Mouse (Mus musculus) gastrocnemius, postnatal 36 days (tissue): ENCODE data around the gene Olfr1245. TPM values are rescaled to one million over a fixed set of nuclear protein-coding genes. Genes with fewer than 3 reads are reported as not detected.
"Not testable (repeated sequence)": the region's sequence is repeated elsewhere in the genome, so short reads cannot be mapped to it uniquely, and the experiment has no call there.

ENCODE experiments used
- DNase-seq, 2 experiments: peaks; one replicate each; pipeline ENCODE4 v3.0.0; 2022
- intact Hi-C: fragments of 180-260 bp; cut with DNase I; formaldehyde crosslinking; loops from one replicate; pipeline ENCODE4 v1.15.1; 2025
- long read RNA-seq, 2 experiments: library from polyadenylated mRNA; stranded (forward); transcript quantifications; one replicate each; pipeline ENCODE4 v2.0.0; 2021
- total RNA-seq, 2 experiments: library from RNA; stranded (reverse); gene quantifications; 2 replicates each; pipeline ENCODE4 v1.2.3; 2021

The Olfr1245 gene
- not detected for total RNA-seq
- long read RNA-seq, experiment 1: 0 reads
- long read RNA-seq, experiment 2: 0 reads

GRCm38 (mm10) chr2:89578347-89578746, at the start of gene Olfr1245:
TSS of gene Olfr1245 (minus strand) at chr2:89578447.
- intact Hi-C loops: no loop called here
- no peak for DNase-seq

- DNase-seq, intact Hi-C loops: not testable (repeated sequence)
Measured at GRCm38 (mm10) chr2:89618145-89618544, 39.9 kb upstream of the Olfr1245 start, which contains the start of gene Olfr1248. TSS of gene Olfr1248 (minus strand) at chr2:89618245.

- DNase-seq: no peak
- intact Hi-C loops: no loop called here
Measured at GRCm38 (mm10) chr2:89614030-89614429, 35.8 kb upstream of the Olfr1245 start, which contains the start of gene Olfr1247. TSS of gene Olfr1247 (minus strand) at chr2:89614130.

- DNase-seq: no peak
- intact Hi-C loops: no loop called here
Measured at GRCm38 (mm10) chr2:89593057-89593456, 14.8 kb upstream of the Olfr1245 start, which contains the start of gene Olfr1246. TSS of gene Olfr1246 (minus strand) at chr2:89593157.

- intact Hi-C loops, DNase-seq: not testable (repeated sequence)
Measured at GRCm38 (mm10) chr2:89562706-89563105, 15.5 kb downstream of the Olfr1245 start.

GRCm38 (mm10) chr2:89544516-89544915, 33.7 kb downstream of the Olfr1245 start:
- no peak for DNase-seq
- intact Hi-C loops: no loop called here

GRCm38 (mm10) chr2:89539923-89540322, 38.3 kb downstream of the Olfr1245 start:
- no peak for DNase-seq
- intact Hi-C loops: no loop called here

GRCm38 (mm10) chr2:89531387-89531786, 46.9 kb downstream of the Olfr1245 start, which contains the start of gene Olfr1243:
TSS of gene Olfr1243 (minus strand) at chr2:89531487.
- DNase-seq: no peak
- intact Hi-C loops: no loop called here

Other genes starting within 250 kb of the Olfr1245 start
- not detected for gene Olfr1232, start 248.8 kb downstream of the Olfr1245 start, total RNA-seq
- not detected for gene Olfr1233, start 236.0 kb downstream of the Olfr1245 start, total RNA-seq
- not detected for gene Olfr1234, start 213.6 kb downstream of the Olfr1245 start, total RNA-seq
- gene Olfr1238, start 168.8 kb downstream of the Olfr1245 start, total RNA-seq: not detected
- gene Olfr1239, start 158.0 kb downstream of the Olfr1245 start, total RNA-seq: not detected
- gene Olfr1240, start 135.4 kb downstream of the Olfr1245 start, total RNA-seq: not detected
- gene Olfr1241, start 91.3 kb downstream of the Olfr1245 start, total RNA-seq: not detected
- not detected for gene Olfr1242, start 80.1 kb downstream of the Olfr1245 start, total RNA-seq
- gene Olfr1243, start 47.0 kb downstream of the Olfr1245 start, total RNA-seq: not detected
- not detected for gene Olfr1246, start 14.7 kb upstream of the Olfr1245 start, total RNA-seq
- under 1 TPM in 1 of 2 experiments, not detected in 1; 0.05 TPM for gene Olfr1247, start 35.7 kb upstream of the Olfr1245 start, total RNA-seq
- not detected for gene Olfr1248, start 39.8 kb upstream of the Olfr1245 start, total RNA-seq
- gene Olfr1249, start 56.5 kb upstream of the Olfr1245 start, total RNA-seq: not detected
- not detected for gene Olfr1250, start 83.0 kb upstream of the Olfr1245 start, total RNA-seq
- not detected for gene Olfr1251, start 93.5 kb upstream of the Olfr1245 start, total RNA-seq
- not detected for gene Olfr1252, start 146.6 kb upstream of the Olfr1245 start, total RNA-seq
- gene Olfr1253, start 178.6 kb upstream of the Olfr1245 start, total RNA-seq: not detected
- gene Olfr1254, start 215.2 kb upstream of the Olfr1245 start, total RNA-seq: not detected
- not detected for gene Olfr1255, start 233.6 kb upstream of the Olfr1245 start, total RNA-seq